In genomic region chr8:84970913-84971312, GRCm38 (mm10) we compare ENCODE assay signal across 9 mouse cellular contexts. TPM values are rescaled to one million over a fixed set of nuclear protein-coding genes. Genes with fewer than 3 reads are reported as not detected.
DNase-seq lines count a peak whose midpoint lies in the region; ATAC-seq and TF ChIP-seq lines count a peak whose summit lies in the region.
"Had no signal": no experiment of that assay in that cellular context is flagged by ENCODE, and none has a peak within 500 bp of the region (broad histone marks: within the 10 kb centered on the region; RNA-seq: fewer than 3 reads in every experiment).

No protein-coding gene starts in this region.

- peaks cover 44% of the 10 kb centered on the region for H3K4me1 ChIP-seq in limb, embryonic 13.5 days

- ATAC-seq in erythroblast, adult 5-6 weeks (replicated peaks; ENCODE audit: low FRiP score, poor library complexity, severe bottlenecking) = peak; percentile 60
- ATAC-seq in limb, embryonic 13.5 days (ENCODE audit: low FRiP score, low read depth) = no peak

- peak overlapping the region; percentile 94 for H3K4me2 ChIP-seq in limb, embryonic 13.5 days (replicated peaks)

- peak overlapping the region; percentile 93 for H3K9ac ChIP-seq in limb, embryonic 13.5 days

- H3K4me3 ChIP-seq in layer of hippocampus, adult 2 months = peak overlapping the region; percentile 92
- H3K4me3 ChIP-seq in limb, embryonic 13.5 days = peak overlapping the region; percentile 80

- 61% methylated on average over 5 of the region's 5 CpGs for WGBS in limb, embryonic 13.5 days

- no peaks in the 10 kb centered on the region for H3K27me3 ChIP-seq in limb, embryonic 13.5 days

- H3K27ac ChIP-seq in layer of hippocampus, adult 2 months = peak overlapping the region; percentile 95; the same call in 1 of the 2 replicates
- no peak overlapping the region; the same call in 1 of the 2 replicates for H3K27ac ChIP-seq in limb, embryonic 13.5 days

- TF ChIP-seq CTCF in layer of hippocampus, adult 2 months (conservative IDR thresholded peaks at IDR 0.05) = no peak

- H3K9me3 ChIP-seq in limb, embryonic 13.5 days = no peaks in the 10 kb centered on the region

- H3K36me3 ChIP-seq in limb, embryonic 13.5 days = peaks cover 40% of the 10 kb centered on the region

- no peak for DNase-seq in layer of hippocampus, adult 2 months (ENCODE audit: low spot score in 2 of 2)
- no peak for DNase-seq in layer of hippocampus, postnatal 10 days (ENCODE audit: low spot score in 2 of 2)
- peak; percentile 68 to 83 for DNase-seq in spleen, postnatal 36 days (ENCODE audit: low spot score in 2 of 2)
- DNase-seq in adrenal gland, adult 18-20 months (ENCODE audit: low spot score in 2 of 2) = no peak
- DNase-seq in embryo, embryonic 11 days = no peak
- no peak for DNase-seq in gastrocnemius, postnatal 4 days (ENCODE audit: low spot score in 2 of 2)

RNA-seq across cellular contexts. Expression of gene Rnaseh2a, which starts 1.3 kb away (rescaled TPM):
- total RNA-seq in layer of hippocampus, adult 2 months (2021) = 10 to 100 TPM; 43.0 to 46.9 TPM
- total RNA-seq in layer of hippocampus, postnatal 10 days (2021) = 10 to 100 TPM; 36.8 to 44.3 TPM
- total RNA-seq in erythroblast, adult 5-6 weeks (2015; ENCODE audit: low replicate concordance) = 31.8 and 67.2 TPM in 2 replicates
- 37.4 and 37.9 TPM in 2 replicates for total RNA-seq in erythroblast, adult 5-6 weeks (2017; ENCODE audit: low replicate concordance)
- 90.9 and 93.2 TPM in 2 replicates for polyA plus RNA-seq in limb, embryonic 13.5 days (2015; fragmentation: Nextera tagmentation; extraction: Ambion mirVana)
- 100 to 1,000 TPM in 1 of 2 experiments, 10 to 100 TPM in 1; 80.9 to 131 TPM for total RNA-seq in adrenal gland, adult 18-20 months (2021)
- total RNA-seq in gastrocnemius, postnatal 4 days (2021) = 10 to 100 TPM; 38.7 to 45.2 TPM

RNA-seq across cellular contexts. Expression of gene Prdx2, which starts 1.5 kb away (rescaled TPM):
- total RNA-seq in layer of hippocampus, adult 2 months (2021) = 100 to 1,000 TPM; 323 to 345 TPM
- total RNA-seq in layer of hippocampus, postnatal 10 days (2021) = 100 to 1,000 TPM; 492 to 505 TPM
- 1,192 and 1,430 TPM in 2 replicates for total RNA-seq in erythroblast, adult 5-6 weeks (2015; ENCODE audit: low replicate concordance)
- total RNA-seq in erythroblast, adult 5-6 weeks (2017; ENCODE audit: low replicate concordance) = 2,193 and 2,235 TPM in 2 replicates
- polyA plus RNA-seq in limb, embryonic 13.5 days (2015; fragmentation: Nextera tagmentation; extraction: Ambion mirVana) = 961 and 978 TPM in 2 replicates
- total RNA-seq in adrenal gland, adult 18-20 months (2021) = 100 to 1,000 TPM; 740 to 761 TPM
- total RNA-seq in gastrocnemius, postnatal 4 days (2021) = 100 to 1,000 TPM; 317 to 327 TPM

RNA-seq across cellular contexts. Expression of gene Gm49661, which starts 1.7 kb away (rescaled TPM):
- total RNA-seq in layer of hippocampus, adult 2 months (2021) = not detected
- total RNA-seq in layer of hippocampus, postnatal 10 days (2021) = not detected
- total RNA-seq in erythroblast, adult 5-6 weeks (2015; ENCODE audit: low replicate concordance) = not detected in 2 replicates
- not detected in 2 replicates for total RNA-seq in erythroblast, adult 5-6 weeks (2017; ENCODE audit: low replicate concordance)
- polyA plus RNA-seq in limb, embryonic 13.5 days (2015; fragmentation: Nextera tagmentation; extraction: Ambion mirVana) = not detected in 2 replicates
- total RNA-seq in adrenal gland, adult 18-20 months (2021) = 1 to 10 TPM; 1.9 TPM
- 1 to 10 TPM in 1 of 2 experiments, not detected in 1; 2.0 TPM for total RNA-seq in gastrocnemius, postnatal 4 days (2021)
- polyA plus RNA-seq: macrophage had no signal

RNA-seq across cellular contexts. Expression of gene Junb, which starts 7.6 kb away (rescaled TPM):
- total RNA-seq in layer of hippocampus, adult 2 months (2021) = 10 to 100 TPM; 57.7 to 63.0 TPM
- total RNA-seq in layer of hippocampus, postnatal 10 days (2021) = 10 to 100 TPM; 33.7 to 34.2 TPM
- total RNA-seq in erythroblast, adult 5-6 weeks (2015; ENCODE audit: low replicate concordance) = 6.1 and 6.7 TPM in 2 replicates
- 15.5 and 16.1 TPM in 2 replicates for total RNA-seq in erythroblast, adult 5-6 weeks (2017; ENCODE audit: low replicate concordance)
- 8.2 and 8.4 TPM in 2 replicates for polyA plus RNA-seq in limb, embryonic 13.5 days (2015; fragmentation: Nextera tagmentation; extraction: Ambion mirVana)
- 10 to 100 TPM; 27.1 to 28.5 TPM for total RNA-seq in adrenal gland, adult 18-20 months (2021)
- total RNA-seq in gastrocnemius, postnatal 4 days (2021) = 10 to 100 TPM in 1 of 2 experiments, 1 to 10 TPM in 1; 10.0 to 10.1 TPM

RNA-seq across cellular contexts. Expression of gene Hook2, which starts 19.5 kb away (rescaled TPM):
- 1 to 10 TPM; 9.2 to 10.0 TPM for total RNA-seq in layer of hippocampus, adult 2 months (2021)
- 10 to 100 TPM; 14.5 to 15.1 TPM for total RNA-seq in layer of hippocampus, postnatal 10 days (2021)
- total RNA-seq in erythroblast, adult 5-6 weeks (2015; ENCODE audit: low replicate concordance) = 1.9 and 5.0 TPM in 2 replicates
- total RNA-seq in erythroblast, adult 5-6 weeks (2017; ENCODE audit: low replicate concordance) = 1.6 and 6.1 TPM in 2 replicates
- 18.6 and 18.8 TPM in 2 replicates for polyA plus RNA-seq in limb, embryonic 13.5 days (2015; fragmentation: Nextera tagmentation; extraction: Ambion mirVana)
- total RNA-seq in adrenal gland, adult 18-20 months (2021) = 1 to 10 TPM; 6.3 to 7.2 TPM
- total RNA-seq in gastrocnemius, postnatal 4 days (2021) = 1 to 10 TPM; 3.5 to 4.5 TPM

Comparison
In these comparisons a context has a peak if more than half of its experiments do, and no peak if none do; other contexts are left out.
1. DNase-seq: peak in spleen, postnatal 36 days (2 of 2); none in layer of hippocampus, adult 2 months (0 of 2), layer of hippocampus, postnatal 10 days (0 of 2), adrenal gland, adult 18-20 months (0 of 2), embryo, embryonic 11 days (single experiment) and gastrocnemius, postnatal 4 days (0 of 2).